Mouse (Mus musculus): ENCODE data around the gene 4932438H23Rik.

DNA sequence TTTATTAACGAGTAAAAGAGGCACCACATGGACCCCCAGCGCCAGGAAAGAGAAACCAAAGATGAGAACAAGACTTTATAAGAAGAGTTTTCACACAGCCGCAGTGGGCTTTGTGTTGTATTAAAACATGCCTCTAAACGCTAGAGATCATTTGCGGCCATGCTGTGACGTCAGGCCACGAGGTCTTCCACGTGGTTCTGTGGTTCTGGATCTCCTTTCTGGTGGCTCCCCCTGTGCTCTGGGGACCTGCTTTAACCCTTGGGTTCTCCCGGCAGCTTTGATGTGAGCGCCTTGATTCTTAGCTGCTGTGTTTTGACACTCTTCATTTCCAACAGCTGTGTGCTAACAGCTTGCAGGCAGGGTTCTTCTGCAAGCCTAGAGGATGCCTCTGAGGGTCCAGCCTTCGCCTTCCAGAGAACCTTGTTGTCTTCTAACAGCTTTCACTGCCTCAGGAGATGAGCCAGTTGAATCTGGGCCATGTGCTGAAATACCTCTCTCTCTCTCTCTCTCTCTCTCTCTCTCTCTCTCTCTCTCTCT, 16.1 kb upstream of the 4932438H23Rik start:
- no peak for TF ChIP-seq CTCF (IDR thresholded peaks at IDR 0.05; ENCODE audit: control insufficient read depth, insufficient read depth, insufficient read length)
- no peak for TF ChIP-seq MAX (IDR thresholded peaks at IDR 0.05)
